Mouse (Mus musculus) ovary, postnatal 36 days (tissue): Measurements from ENCODE around the gene Gas8.
"Not testable (repeated sequence)": the region's sequence is repeated elsewhere in the genome, so short reads cannot be mapped to it uniquely, and the experiment has no call there.

Experiments used
- DNase-seq: peaks from one replicate; pipeline ENCODE4 v3.0.0; 2022; ENCODE audit warnings: low spot score, mixed read lengths

Gene Gas8

DNA sequence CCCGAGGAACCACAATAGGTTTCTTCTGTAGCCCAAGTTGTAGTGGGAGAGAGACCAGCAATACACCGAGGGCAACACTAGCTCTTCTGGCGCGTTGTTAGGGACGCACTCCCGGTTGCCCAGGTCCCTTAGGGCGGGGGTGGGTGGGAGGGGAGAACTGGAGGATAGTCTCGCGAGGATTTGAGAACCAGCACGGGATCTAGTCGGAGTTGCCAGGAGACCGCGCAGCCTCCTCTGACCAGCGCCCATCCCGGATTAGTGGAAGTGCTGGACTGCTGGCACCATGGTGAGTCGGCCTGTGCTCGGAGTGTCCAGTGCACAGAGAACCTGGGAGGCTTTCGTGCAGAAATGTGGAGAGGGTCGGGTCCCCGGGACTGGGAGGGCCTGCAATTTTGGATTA, at the start of gene Gas8:
TSS of gene Gas8 (plus strand) at position 168 of the 400 bp plus-strand sequence.
- DNase-seq: peak; percentile 84

DNA sequence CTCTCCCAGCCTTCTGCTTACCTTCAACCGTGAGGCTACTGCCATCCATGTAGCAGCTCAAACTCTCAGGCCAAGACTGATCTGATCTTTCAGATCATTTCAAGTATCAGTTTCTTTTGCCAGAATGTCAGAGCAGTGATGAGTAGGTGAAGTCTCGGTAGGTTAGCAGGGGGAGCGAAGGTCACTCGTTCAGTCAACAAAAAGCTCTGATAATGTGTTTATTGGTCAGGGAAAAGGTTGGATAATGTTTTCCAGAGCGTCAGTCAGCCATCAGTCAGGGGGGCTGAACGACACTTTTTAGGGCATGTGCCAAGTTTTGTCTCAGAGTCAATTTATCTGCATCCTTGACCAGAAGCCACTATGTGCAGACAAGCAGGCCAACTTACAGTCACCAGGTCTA, 45.6 kb upstream of the Gas8 start:
- not testable (repeated sequence) for DNase-seq

GRCm38 (mm10) chr8:123474549-123474948, 44.1 kb upstream of the Gas8 start:
- DNase-seq: not testable (repeated sequence)

- DNase-seq: no peak
Measured at GRCm38 (mm10) chr8:123476911-123477736, 41.5 kb upstream of the Gas8 start.

DNA sequence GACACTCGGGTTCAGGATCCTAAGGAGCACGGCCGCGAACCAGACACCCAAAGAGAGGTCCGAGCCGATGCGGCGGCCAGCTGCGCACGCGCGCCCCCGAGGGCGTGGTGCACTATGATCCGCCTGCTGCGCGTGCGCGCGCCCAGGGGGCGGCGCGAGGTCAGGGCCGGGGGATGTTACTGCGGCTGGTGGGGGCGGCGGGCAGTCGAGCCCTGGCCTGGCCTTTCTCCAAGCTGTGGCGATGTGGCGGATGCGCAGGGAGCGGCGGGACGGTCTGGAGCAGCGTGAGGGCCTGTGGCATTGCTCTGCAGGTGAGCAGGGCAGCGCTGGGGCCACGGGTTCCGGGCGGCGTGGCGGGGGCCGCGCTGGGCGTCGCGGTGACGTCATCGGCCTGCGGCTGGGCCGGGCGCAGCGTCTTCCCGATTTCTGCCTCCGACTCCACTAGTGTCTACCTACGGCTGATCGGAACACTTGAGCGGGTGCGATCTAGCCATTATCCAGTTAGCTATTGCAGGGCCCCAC, 40.8 kb upstream of the Gas8 start, which contains the start of gene Afg3l1:
TSS of gene Afg3l1 (plus strand) at position 167 of the 522 bp plus-strand sequence.
- peak; percentile 95 for DNase-seq

DNA sequence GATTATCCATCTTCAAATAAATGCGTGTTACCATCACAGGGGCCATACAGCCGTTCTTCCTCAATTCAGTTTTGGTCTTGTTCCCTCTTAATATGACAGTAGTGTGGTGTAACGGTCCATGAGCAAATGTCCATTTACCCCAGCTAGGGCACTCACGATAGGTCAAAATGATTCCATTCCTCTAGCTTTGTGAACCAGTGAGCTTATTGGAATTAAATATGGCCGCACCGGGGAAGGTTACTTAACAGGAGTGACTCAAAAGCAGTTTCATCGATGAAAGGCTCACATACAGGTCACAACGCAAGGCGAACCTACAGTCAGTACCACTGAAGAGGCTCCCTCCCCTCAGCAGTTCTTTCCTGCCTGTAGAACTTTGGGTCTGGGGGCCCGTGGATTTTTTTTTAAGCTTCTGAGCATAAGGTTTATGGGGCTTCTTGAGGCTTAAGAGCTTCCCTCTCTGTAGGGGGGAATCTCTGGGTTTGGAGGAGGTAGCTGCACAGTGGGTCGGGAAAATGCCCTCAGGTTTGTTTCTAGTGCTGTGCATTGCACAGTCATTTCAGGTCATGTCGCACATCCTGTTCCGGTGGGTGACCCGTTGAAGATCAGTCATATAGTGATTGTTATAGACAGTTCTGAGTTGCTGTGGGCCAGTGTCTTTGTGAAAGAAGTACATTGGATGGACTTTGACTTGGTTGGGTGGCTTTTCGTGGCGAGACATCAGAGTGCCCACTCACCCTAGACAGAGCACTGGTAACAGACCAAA, 40.0 kb upstream of the Gas8 start:
- DNase-seq: no peak

DNA sequence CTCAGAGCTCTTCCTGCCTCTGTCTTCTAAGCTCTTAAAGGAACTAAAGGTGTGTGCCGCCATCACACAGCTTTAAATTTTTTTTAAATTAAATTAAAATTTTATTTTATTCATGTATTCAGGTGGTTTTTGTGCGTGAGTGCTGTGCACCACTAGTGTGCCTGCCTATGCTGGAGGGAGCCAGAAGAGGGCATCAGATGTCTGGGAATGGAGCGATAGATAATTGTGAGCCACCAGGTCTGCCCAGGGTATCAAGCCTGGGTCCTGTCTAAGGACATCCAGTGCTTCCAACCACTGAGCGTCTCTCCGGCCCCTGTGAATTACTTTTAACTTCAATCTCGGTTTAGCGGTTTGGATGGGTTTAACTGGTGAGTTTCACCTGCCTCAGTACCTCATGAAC, 36.0 kb upstream of the Gas8 start:
- DNase-seq: no peak

- DNase-seq: no peak
Measured at GRCm38 (mm10) chr8:123491280-123492075, 27.2 kb upstream of the Gas8 start.

- DNase-seq: no peak
Measured at GRCm38 (mm10) chr8:123492898-123493297, 25.7 kb upstream of the Gas8 start.

DNA sequence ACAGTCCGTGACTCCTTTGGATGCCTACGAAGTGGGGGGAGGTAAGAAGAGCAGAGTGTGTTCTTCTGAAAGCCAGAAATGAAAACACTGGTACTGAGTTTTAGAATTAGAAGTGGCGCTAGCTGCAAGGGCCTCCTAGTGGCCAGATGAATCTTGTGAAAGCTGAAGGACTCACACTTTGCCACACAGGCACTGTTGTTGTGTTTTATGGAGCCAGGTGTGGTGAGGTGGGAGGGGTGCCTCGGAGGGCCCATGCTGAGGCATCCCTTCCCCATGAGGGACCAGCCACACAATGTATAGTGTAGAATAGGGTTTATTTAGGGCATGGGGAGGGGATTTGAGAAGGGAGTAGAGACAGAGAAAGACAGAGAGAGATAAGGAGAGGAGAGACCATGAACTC, 20.9 kb upstream of the Gas8 start:
- DNase-seq: no peak

- no peak for DNase-seq
Measured at GRCm38 (mm10) chr8:123498963-123499362, 19.7 kb upstream of the Gas8 start.

- no peak for DNase-seq
Measured at GRCm38 (mm10) chr8:123499556-123499955, 19.1 kb upstream of the Gas8 start.

GRCm38 (mm10) chr8:123502192-123502591, 16.4 kb upstream of the Gas8 start:
- no peak for DNase-seq

GRCm38 (mm10) chr8:123503801-123504467, 14.7 kb upstream of the Gas8 start:
- DNase-seq: no peak

DNA sequence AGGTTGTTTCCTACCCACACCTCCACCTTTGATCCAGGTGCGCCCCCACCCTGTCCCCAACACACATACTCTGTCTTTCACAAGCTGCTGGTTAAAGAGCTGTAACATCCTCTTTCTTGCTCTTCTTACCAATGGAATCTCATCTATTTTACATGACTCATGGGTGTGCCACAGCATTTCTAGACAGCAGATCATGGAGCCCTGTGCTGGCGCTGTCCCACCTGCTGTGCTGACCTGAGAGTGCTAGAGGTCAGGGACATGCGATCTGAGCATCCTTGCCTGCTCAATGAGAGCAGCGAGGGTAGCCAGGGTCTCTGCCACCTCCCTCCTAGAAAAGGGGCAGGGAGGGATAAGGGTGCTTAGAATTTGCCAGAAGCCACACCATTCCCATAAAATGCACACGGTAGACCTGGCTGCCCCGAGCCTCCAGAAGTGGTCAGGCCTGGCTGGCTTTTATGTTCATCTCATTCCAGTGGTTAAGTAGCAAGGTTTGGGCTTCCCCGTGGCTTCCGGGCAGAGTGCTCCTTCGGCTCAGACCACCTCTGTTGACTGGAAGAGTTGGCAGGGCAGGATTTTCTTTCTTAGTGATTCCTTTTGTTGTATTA, 13.9 kb upstream of the Gas8 start:
- no peak for DNase-seq

- DNase-seq: no peak
Measured at GRCm38 (mm10) chr8:123505267-123505666, 13.4 kb upstream of the Gas8 start.

GRCm38 (mm10) chr8:123505695-123506094, 12.9 kb upstream of the Gas8 start:
- DNase-seq: no peak

DNA sequence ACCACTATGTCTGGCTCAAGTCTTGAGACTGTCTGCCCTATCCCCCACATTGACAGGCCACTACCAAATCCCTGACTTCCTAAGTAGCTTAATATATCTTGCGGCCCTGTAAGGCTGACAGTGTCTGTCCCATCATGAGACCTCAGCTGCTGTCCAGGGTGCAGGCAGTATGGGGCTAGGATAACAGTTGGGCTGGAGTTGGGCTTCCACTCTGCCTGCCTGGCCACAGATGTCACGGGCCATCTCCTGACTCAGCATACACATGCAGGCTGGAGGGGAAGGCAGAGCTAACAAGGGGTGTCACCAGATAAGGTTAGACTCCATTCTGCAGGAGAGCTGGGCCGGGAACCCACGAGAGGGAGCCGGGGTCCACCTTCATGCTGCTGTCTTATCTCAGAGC, 11.5 kb upstream of the Gas8 start:
- DNase-seq: no peak

- DNase-seq: no peak
Measured at GRCm38 (mm10) chr8:123510819-123511218, 7.8 kb upstream of the Gas8 start.

DNA sequence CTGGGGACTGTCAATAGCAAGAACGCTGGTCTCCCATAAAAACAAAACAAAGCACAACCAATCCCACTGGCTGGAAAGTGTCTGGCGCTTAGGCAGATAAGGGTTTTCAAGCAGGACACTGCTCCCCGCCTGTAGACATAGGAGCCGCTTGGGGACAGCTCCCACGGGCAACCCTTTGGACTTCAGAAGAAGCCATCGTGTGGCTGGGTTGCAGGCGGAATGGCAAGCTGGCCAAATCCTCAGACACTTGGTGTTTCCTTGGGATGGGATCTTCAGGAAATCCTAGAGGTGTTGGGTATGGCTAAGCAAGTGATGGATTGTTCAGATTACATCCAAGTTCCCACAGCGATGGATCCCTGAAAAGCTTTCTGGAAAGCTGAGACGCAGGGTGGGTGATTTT, 4.5 kb upstream of the Gas8 start:
- no peak for DNase-seq
